Mouse (Mus musculus) B cell, adult 2 months (primary cell): Measurements from ENCODE around the gene Timm17a.

Experiments
- DNase-seq, 2 experiments: peaks; one replicate each; pipeline ENCODE4 v3.0.0; 2022

Timm17a gene

GRCm38 (mm10) chr1:135271371-135271770 is 42.2 kb downstream of the Timm17a start:
- no peak for DNase-seq

DNA sequence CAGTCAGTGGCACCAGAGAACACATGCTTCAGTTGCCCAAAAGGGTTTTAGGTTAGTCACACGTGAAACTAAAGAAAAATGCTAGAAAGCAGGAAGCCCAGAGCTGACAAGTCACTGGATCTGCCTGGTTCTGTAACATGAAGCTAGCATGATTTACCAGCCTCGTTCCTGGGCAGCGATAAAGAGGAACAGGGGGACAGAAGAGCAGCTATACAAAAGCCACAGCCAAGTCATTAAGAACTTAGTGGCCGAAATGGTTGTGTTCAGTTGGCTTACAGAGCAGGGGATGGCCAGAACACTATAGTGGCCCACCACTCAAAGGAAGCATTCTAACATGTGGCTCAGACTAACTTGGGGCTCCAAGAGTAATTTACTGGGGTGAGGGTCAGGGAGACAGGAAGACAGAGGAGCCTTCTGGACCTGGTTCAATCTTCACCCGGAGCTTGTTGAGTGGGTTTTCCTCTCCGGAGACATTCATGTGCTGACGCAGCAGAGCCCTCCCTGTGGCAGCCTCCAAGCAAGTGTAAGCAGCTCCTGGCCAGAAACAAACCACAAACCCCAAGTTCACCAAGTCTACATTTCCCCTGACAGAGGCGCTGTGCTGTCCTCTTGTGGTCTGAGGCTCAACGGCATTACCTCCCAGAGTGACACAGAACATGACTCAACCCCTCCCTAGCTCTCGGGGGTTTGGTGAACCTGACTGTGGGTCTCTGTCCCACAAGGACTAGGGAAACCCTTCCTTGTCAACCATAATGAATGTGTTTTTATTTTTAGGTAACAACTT is 45.7 kb downstream of the Timm17a start:
- DNase-seq: no peak

- DNase-seq: no peak
Observed at GRCm38 (mm10) chr1:135265834-135266233, 47.7 kb downstream of the Timm17a start.

- DNase-seq: no peak
Observed at GRCm38 (mm10) chr1:135263316-135263715, 50.3 kb downstream of the Timm17a start.

DNA sequence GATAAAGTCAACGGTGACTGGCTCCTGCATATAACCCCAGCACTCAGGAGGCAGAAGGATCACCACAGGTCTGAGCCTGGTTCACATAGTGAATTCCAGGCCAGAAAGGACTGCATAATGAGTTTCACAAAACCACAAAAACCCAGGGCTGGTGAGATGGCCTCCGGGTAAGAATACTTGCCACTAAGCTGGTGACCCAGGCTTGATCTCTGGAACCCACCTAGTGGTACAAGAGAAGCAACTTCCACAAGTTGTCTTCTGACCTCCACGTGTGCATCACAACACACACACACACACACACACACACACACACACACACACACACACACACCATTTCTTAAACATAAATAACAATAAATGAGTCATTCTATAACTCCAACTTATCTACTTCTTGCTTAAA is 51.2 kb downstream of the Timm17a start:
- DNase-seq: no peak

DNA sequence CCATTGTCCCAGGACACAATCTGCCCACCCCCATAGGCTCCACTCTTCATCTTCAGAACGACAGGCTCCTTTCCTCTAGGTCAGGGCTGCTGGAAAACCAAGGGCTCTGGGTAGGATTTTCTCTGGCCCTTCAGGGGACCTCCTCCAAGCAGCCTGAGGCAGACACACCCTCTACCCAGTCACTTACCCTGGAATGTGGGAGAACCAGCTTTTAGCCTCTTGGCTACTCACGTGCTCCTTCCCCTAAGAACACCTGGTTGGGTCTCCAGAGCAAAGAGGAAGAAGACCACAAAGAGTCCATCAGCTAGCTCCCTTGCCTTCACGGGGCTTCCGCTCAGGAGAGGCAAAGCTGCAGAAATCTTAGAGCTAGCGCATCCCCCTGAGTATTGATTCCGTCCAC is 52.6 kb downstream of the Timm17a start:
- no peak for DNase-seq

- peak; percentile 76 to 78 for DNase-seq
Observed at GRCm38 (mm10) chr1:135259128-135259436, 54.5 kb downstream of the Timm17a start.

GRCm38 (mm10) chr1:135258380-135259127 is 55.0 kb downstream of the Timm17a start, which contains the start of gene Elf3:
Elf3 (minus strand) TSS chr1:135258568.
- no peak for DNase-seq

DNA sequence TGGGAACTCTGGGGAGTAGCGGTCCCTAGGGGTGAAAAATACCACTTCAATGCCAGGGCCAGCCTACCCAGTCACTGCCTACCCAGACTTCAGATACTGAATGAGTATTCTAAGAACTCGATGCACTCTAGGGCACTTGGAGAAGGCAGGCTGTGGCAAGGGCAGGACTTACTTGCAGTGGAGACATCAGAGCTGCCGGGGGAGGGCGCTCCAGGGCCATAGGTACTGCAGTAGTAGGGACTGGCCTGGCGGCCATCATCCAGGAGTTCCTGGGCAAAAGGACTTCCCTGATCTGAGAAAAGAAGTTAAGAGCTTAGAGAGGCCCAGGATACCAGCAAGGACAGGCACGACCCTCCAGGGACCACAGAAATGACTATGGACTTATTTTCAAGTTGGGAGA is 57.3 kb downstream of the Timm17a start:
- DNase-seq: no peak

- DNase-seq: no peak
Observed at GRCm38 (mm10) chr1:135252854-135253253, 60.7 kb downstream of the Timm17a start.

DNA sequence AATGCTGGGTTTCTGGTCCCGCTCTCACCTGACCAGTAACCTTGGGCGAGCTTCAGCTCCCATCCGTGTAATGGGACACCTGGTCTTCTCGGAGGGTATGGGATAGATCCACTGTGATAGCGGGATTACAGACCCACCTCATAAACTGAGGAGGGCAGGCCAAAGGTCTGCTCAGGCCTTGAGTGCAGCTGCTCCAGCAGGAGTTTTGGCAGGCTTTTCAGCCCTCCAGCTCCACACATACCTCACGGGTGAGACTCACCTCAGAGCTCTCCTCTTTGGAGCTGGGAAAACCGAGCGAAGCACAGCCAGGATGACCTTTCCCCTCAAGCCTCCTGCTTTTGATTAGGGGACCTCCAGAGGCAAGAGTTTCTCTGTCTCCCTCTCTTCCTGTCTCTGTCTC is 62.2 kb downstream of the Timm17a start:
- no peak for DNase-seq

DNA sequence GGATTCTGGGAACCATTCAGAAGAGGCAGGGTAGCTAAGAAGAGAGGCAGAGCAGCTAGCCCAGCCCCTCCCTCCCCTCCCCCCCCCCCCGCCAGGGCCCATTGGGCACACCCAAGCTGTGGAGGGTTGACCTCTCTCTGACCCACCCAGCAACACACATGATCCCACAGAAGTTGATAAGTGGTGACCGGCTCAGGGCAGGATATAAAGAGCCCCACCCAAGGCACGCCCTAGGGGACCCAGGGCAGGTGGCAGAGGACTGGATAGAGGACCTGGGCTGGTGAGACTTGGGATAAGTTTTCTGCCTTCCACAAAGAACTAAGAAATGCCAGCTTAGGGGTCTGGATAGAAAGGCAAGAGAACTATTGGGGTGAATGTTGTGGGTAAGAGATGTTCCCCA is 62.9 kb downstream of the Timm17a start:
- DNase-seq: no peak

- DNase-seq: no peak
Observed at GRCm38 (mm10) chr1:135248434-135248850, 65.1 kb downstream of the Timm17a start.
